Mouse (Mus musculus) midbrain, embryonic 16.5 days (tissue): ENCODE data around the gene Ate1. TPM values are rescaled to one million over a fixed set of nuclear protein-coding genes. Genes with fewer than 3 reads are reported as not detected.
"Not testable (repeated sequence)": the region's sequence is repeated elsewhere in the genome, so short reads cannot be mapped to it uniquely, and the experiment has no call there.

ENCODE experiments used
- ATAC-seq: fragments of 200-750 bp; cut with Nextera tagmentation; 2 replicates; pipeline ENCODE4 v1.8.0; 2017; ENCODE audit warnings: moderate TSS enrichment
- H3K27ac ChIP-seq: fragments of 300-500 bp; sonication (generic); 2 replicates; pipeline ENCODE4 v1.5.1; 2014; ENCODE audit warnings: mild to moderate bottlenecking, low read length, mixed read lengths
- H3K27me3 ChIP-seq: fragments of 300-500 bp; sonication (generic); 2 replicates; pipeline ENCODE4 v1.6.1; 2014; ENCODE audit warnings: low read depth, low read length, mixed read lengths; ENCODE audit not compliant: control insufficient read depth, insufficient read depth
- H3K36me3 ChIP-seq: fragments of 300-500 bp; sonication (generic); 2 replicates; pipeline ENCODE4 v1.6.1; 2014; ENCODE audit warnings: mild to moderate bottlenecking, low read length, moderate library complexity, mixed read lengths; ENCODE audit not compliant: control insufficient read depth, insufficient read depth
- H3K4me1 ChIP-seq: fragments of 300-500 bp; sonication (generic); 2 replicates; pipeline ENCODE4 v1.6.1; 2014; ENCODE audit warnings: mild to moderate bottlenecking, low read length, mixed read lengths; ENCODE audit not compliant: control insufficient read depth, insufficient read depth
- H3K4me2 ChIP-seq: fragments of 300-500 bp; sonication (generic); 2 replicates; pipeline ENCODE4 v1.6.1; 2014; ENCODE audit warnings: mild to moderate bottlenecking, low read length, mixed read lengths
- H3K4me3 ChIP-seq: fragments of 300-500 bp; sonication (generic); 2 replicates; pipeline ENCODE4 v1.5.1; 2014; ENCODE audit warnings: low read depth, mild to moderate bottlenecking, low read length, moderate library complexity, mixed read lengths
- H3K9ac ChIP-seq: fragments of 300-500 bp; sonication (generic); 2 replicates; pipeline ENCODE4 v1.6.1; 2014; ENCODE audit warnings: low read depth, low read length, mixed read lengths
- H3K9me3 ChIP-seq: fragments of 300-500 bp; sonication (generic); replicated peaks from 2 replicates; pipeline ENCODE4 v1.6.1; 2014; ENCODE audit warnings: mild to moderate bottlenecking, low read length, mixed read lengths; ENCODE audit not compliant: control insufficient read depth, poor library complexity, severe bottlenecking
- WGBS: fragments of 180-500 bp; shearing (Covaris S2); extraction: QIAGEN DNeasy Blood & Tissue Kit; methylation state at CpG from one replicate; pipeline ENCODE4 v1.1.7; 2014; 5-methylcytosine and 5-hydroxymethylcytosine counted together
- polyA plus RNA-seq: library from polyadenylated mRNA; unstranded; fragments of >200 nt; fragmentation: Nextera tagmentation; extraction: Ambion mirVana; gene quantifications from 2 replicates; pipeline ENCODE4 v1.2.1, GENCODE M21; 2015

The Ate1 gene
- polyA plus RNA-seq, 1 experiment from 2014 or later: 120 TPM

GRCm38 (mm10) chr7:130394697-130395096, 125.5 kb downstream of the Ate1 start:
- Histone ChIP-seq H3K4me2 (no peak overlapping the region), H3K9me3 (no peaks in the 10 kb centered on the region), H3K36me3 (peaks cover 5% of the 10 kb centered on the region; the same call in 1 of the 2 replicates), H3K27ac (no peak overlapping the region), H3K4me1 (no peaks in the 10 kb centered on the region), H3K4me3 (no peak overlapping the region), H3K9ac (no peak overlapping the region), H3K27me3 (no peaks in the 10 kb centered on the region)
- ATAC-seq: no peak
- 94% methylated on average over 2 of the region's 2 CpGs for WGBS

GRCm38 (mm10) chr7:130390060-130390459, 130.1 kb downstream of the Ate1 start:
- H3K9me3 ChIP-seq, H3K27me3 ChIP-seq, H3K9ac ChIP-seq, H3K27ac ChIP-seq, H3K36me3 ChIP-seq, ATAC-seq, H3K4me1 ChIP-seq, H3K4me2 ChIP-seq, H3K4me3 ChIP-seq: not testable (repeated sequence)
- 100% methylated on average over 1 of the region's 1 CpGs for WGBS

- 20% methylated on average over 3 of the region's 3 CpGs for WGBS
- H3K9ac ChIP-seq: no peak overlapping the region
- H3K4me1 ChIP-seq: peaks cover 6% of the 10 kb centered on the region; the same call in 1 of the 2 replicates
- H3K4me2 ChIP-seq: no peak overlapping the region
- peak overlapping the region; percentile 33; the same call in 1 of the 2 replicates for H3K27ac ChIP-seq
- H3K4me3 ChIP-seq: no peak overlapping the region
- ATAC-seq: no peak
- peaks cover 2% of the 10 kb centered on the region; the same call in 1 of the 2 replicates for H3K36me3 ChIP-seq
- H3K9me3 ChIP-seq: no peaks in the 10 kb centered on the region
- no peaks in the 10 kb centered on the region; the same call in 1 of the 2 replicates for H3K27me3 ChIP-seq
Measured at GRCm38 (mm10) chr7:130386308-130386707, 133.9 kb downstream of the Ate1 start.

- peak; percentile 62; the same call in 1 of the 2 replicates for ATAC-seq
- Histone ChIP-seq H3K4me1 (peaks cover 9% of the 10 kb centered on the region; the same call in 1 of the 2 replicates), H3K4me2 (no peak overlapping the region), H3K36me3 (peaks cover 2% of the 10 kb centered on the region; the same call in 1 of the 2 replicates), H3K27me3 (no peaks in the 10 kb centered on the region; the same call in 1 of the 2 replicates), H3K4me3 (no peak overlapping the region), H3K27ac (no peak overlapping the region), H3K9me3 (no peaks in the 10 kb centered on the region), H3K9ac (no peak overlapping the region)
- WGBS: 28% methylated on average over 8 of the region's 8 CpGs
Measured at GRCm38 (mm10) chr7:130385732-130386294, 134.4 kb downstream of the Ate1 start.

- Histone ChIP-seq H3K4me2 (no peak overlapping the region), H3K27ac (peak overlapping the region; percentile 62; the same call in 1 of the 2 replicates), H3K4me1 (peaks cover 9% of the 10 kb centered on the region; the same call in 1 of the 2 replicates), H3K9me3 (no peaks in the 10 kb centered on the region), H3K36me3 (no peaks in the 10 kb centered on the region; the same call in 1 of the 2 replicates), H3K27me3 (no peaks in the 10 kb centered on the region; the same call in 1 of the 2 replicates), H3K9ac (no peak overlapping the region), H3K4me3 (no peak overlapping the region)
- WGBS: 83% methylated on average over 13 of the region's 13 CpGs
- no peak for ATAC-seq
Measured at GRCm38 (mm10) chr7:130382126-130382525, 138.0 kb downstream of the Ate1 start.

GRCm38 (mm10) chr7:130381387-130381951, 138.7 kb downstream of the Ate1 start:
- no peak overlapping the region for H3K4me3 ChIP-seq
- H3K9me3 ChIP-seq: no peaks in the 10 kb centered on the region
- H3K4me2 ChIP-seq: no peak overlapping the region
- no peak overlapping the region for H3K9ac ChIP-seq
- ATAC-seq: peak; percentile 56; the same call in 1 of the 2 replicates
- H3K27ac ChIP-seq: peak overlapping the region; percentile 62
- H3K4me1 ChIP-seq: peaks cover 7% of the 10 kb centered on the region; the same call in 1 of the 2 replicates
- no peaks in the 10 kb centered on the region; the same call in 1 of the 2 replicates for H3K36me3 ChIP-seq
- WGBS: 33% methylated on average over 8 of the region's 8 CpGs
- no peaks in the 10 kb centered on the region; the same call in 1 of the 2 replicates for H3K27me3 ChIP-seq

GRCm38 (mm10) chr7:130380769-130381355, 139.3 kb downstream of the Ate1 start:
- no peaks in the 10 kb centered on the region for H3K9me3 ChIP-seq
- no peak overlapping the region for H3K4me3 ChIP-seq
- peak overlapping the region; percentile 62 for H3K27ac ChIP-seq
- H3K4me2 ChIP-seq: no peak overlapping the region
- H3K4me1 ChIP-seq: peaks cover 5% of the 10 kb centered on the region; the same call in 1 of the 2 replicates
- H3K27me3 ChIP-seq: no peaks in the 10 kb centered on the region; the same call in 1 of the 2 replicates
- ATAC-seq: no peak
- H3K9ac ChIP-seq: no peak overlapping the region; the same call in 1 of the 2 replicates
- WGBS: 68% methylated on average over 8 of the region's 8 CpGs
- H3K36me3 ChIP-seq: no peaks in the 10 kb centered on the region; the same call in 1 of the 2 replicates

- H3K27ac ChIP-seq: no peak overlapping the region
- H3K9me3 ChIP-seq: no peaks in the 10 kb centered on the region
- no peaks in the 10 kb centered on the region; the same call in 1 of the 2 replicates for H3K27me3 ChIP-seq
- WGBS: 75% methylated on average over 7 of the region's 7 CpGs
- no peaks in the 10 kb centered on the region; the same call in 1 of the 2 replicates for H3K36me3 ChIP-seq
- no peak overlapping the region for H3K4me2 ChIP-seq
- no peak for ATAC-seq
- H3K9ac ChIP-seq: no peak overlapping the region
- H3K4me1 ChIP-seq: peaks cover 5% of the 10 kb centered on the region; the same call in 1 of the 2 replicates
- H3K4me3 ChIP-seq: no peak overlapping the region
Measured at GRCm38 (mm10) chr7:130380367-130380766, 139.8 kb downstream of the Ate1 start.
